Mouse (Mus musculus): ENCODE measurements around the gene Mbnl1. TPM values are rescaled to one million over a fixed set of nuclear protein-coding genes. Genes with fewer than 3 reads are reported as not detected.
A peak's percentile ranks its signal among the peaks of the same experiment; 100 is the strongest.

Mbnl1 gene
- polyA plus RNA-seq, 1 experiment from 2014 or later: 70.0 TPM

- H3K27ac ChIP-seq (replicated peaks; ENCODE audit: low read depth, low read length): no peak overlapping the region
- WGBS: 59% methylated on average over 7 of the region's 7 CpGs
These were observed 143.0 kb downstream of the Mbnl1 start for GRCm38 (mm10) chr3:60615615-60616014.

GRCm38 (mm10) chr3:60616147-60616546 is 143.5 kb downstream of the Mbnl1 start:
- ATAC-seq (ENCODE audit: insufficient number of reproducible peaks, low FRiP score, low TSS enrichment, low read depth): no peak
- H3K4me2 ChIP-seq (ENCODE audit: low read depth, severe bottlenecking): no peak overlapping the region
- H3K4me1 ChIP-seq (ENCODE audit: control insufficient read depth, insufficient read depth, low read length): no peaks in the 10 kb centered on the region

More at GRCm38 (mm10) chr3:60615615-60616014, 143.0 kb downstream of the Mbnl1 start:
- H3K36me3 ChIP-seq (ENCODE audit: control insufficient read depth, insufficient read depth, low read length): no peaks in the 10 kb centered on the region
- no peaks in the 10 kb centered on the region for H3K4me1 ChIP-seq (ENCODE audit: control insufficient read depth, insufficient read depth, low read length)
- H3K9ac ChIP-seq (ENCODE audit: low read length): no peak overlapping the region
- H3K9me3 ChIP-seq (ENCODE audit: control insufficient read depth, low read length): no peaks in the 10 kb centered on the region
- no peaks in the 10 kb centered on the region for H3K27me3 ChIP-seq (ENCODE audit: control insufficient read depth, insufficient read depth, low read length)
- no peak for DNase-seq (ENCODE audit: low spot score)
- H3K4me2 ChIP-seq (ENCODE audit: low read depth, severe bottlenecking): no peak overlapping the region
- no peak overlapping the region for H3K4me3 ChIP-seq (ENCODE audit: low read depth, low read length)
- ATAC-seq (ENCODE audit: insufficient number of reproducible peaks, low FRiP score, low TSS enrichment, low read depth): no peak

GRCm38 (mm10) chr3:60617643-60618042 is 145.0 kb downstream of the Mbnl1 start:
- no peak overlapping the region for H3K4me2 ChIP-seq (ENCODE audit: low read depth, severe bottlenecking)
- DNase-seq (ENCODE audit: low spot score) (no peak), ATAC-seq (ENCODE audit: insufficient number of reproducible peaks, low FRiP score, low TSS enrichment, low read depth) (no peak)
- no peak overlapping the region for H3K27ac ChIP-seq (replicated peaks; ENCODE audit: low read depth, low read length)
- H3K27me3 ChIP-seq (ENCODE audit: control insufficient read depth, insufficient read depth, low read length): no peaks in the 10 kb centered on the region
- no peak overlapping the region for H3K9ac ChIP-seq (ENCODE audit: low read length)
- 75% methylated on average over 1 of the region's 1 CpGs for WGBS
- H3K4me1 ChIP-seq (ENCODE audit: control insufficient read depth, insufficient read depth, low read length): no peaks in the 10 kb centered on the region
- H3K4me3 ChIP-seq (ENCODE audit: low read depth, low read length): no peak overlapping the region
- H3K9me3 ChIP-seq (ENCODE audit: control insufficient read depth, low read length): no peaks in the 10 kb centered on the region
- H3K36me3 ChIP-seq (ENCODE audit: control insufficient read depth, insufficient read depth, low read length): no peaks in the 10 kb centered on the region

More at GRCm38 (mm10) chr3:60616147-60616546, 143.5 kb downstream of the Mbnl1 start:
- Histone ChIP-seq H3K27me3 (ENCODE audit: control insufficient read depth, insufficient read depth, low read length) (no peaks in the 10 kb centered on the region), H3K4me3 (ENCODE audit: low read depth, low read length) (no peak overlapping the region), H3K27ac (replicated peaks; ENCODE audit: low read depth, low read length) (no peak overlapping the region), H3K9ac (ENCODE audit: low read length) (no peak overlapping the region), H3K36me3 (ENCODE audit: control insufficient read depth, insufficient read depth, low read length) (no peaks in the 10 kb centered on the region), H3K9me3 (ENCODE audit: control insufficient read depth, low read length) (no peaks in the 10 kb centered on the region)
- no peak for DNase-seq (ENCODE audit: low spot score)
- 86% methylated on average over 2 of the region's 2 CpGs for WGBS

- ATAC-seq (ENCODE audit: insufficient number of reproducible peaks, low FRiP score, low TSS enrichment, low read depth) (no peak), DNase-seq (ENCODE audit: low spot score) (no peak)
- H3K9ac ChIP-seq (ENCODE audit: low read length): no peak overlapping the region
- WGBS: 81% methylated on average over 2 of the region's 2 CpGs
- no peaks in the 10 kb centered on the region for H3K27me3 ChIP-seq (ENCODE audit: control insufficient read depth, insufficient read depth, low read length)
- H3K36me3 ChIP-seq (ENCODE audit: control insufficient read depth, insufficient read depth, low read length): no peaks in the 10 kb centered on the region
- H3K4me2 ChIP-seq (ENCODE audit: low read depth, severe bottlenecking): no peak overlapping the region
- H3K4me1 ChIP-seq (ENCODE audit: control insufficient read depth, insufficient read depth, low read length): no peaks in the 10 kb centered on the region
- no peaks in the 10 kb centered on the region for H3K9me3 ChIP-seq (ENCODE audit: control insufficient read depth, low read length)
- H3K27ac ChIP-seq (replicated peaks; ENCODE audit: low read depth, low read length): no peak overlapping the region
- H3K4me3 ChIP-seq (ENCODE audit: low read depth, low read length): no peak overlapping the region
These were observed 147.6 kb downstream of the Mbnl1 start for GRCm38 (mm10) chr3:60620236-60620635.

- Histone ChIP-seq H3K4me1 (ENCODE audit: control insufficient read depth, insufficient read depth, low read length) (no peaks in the 10 kb centered on the region), H3K9me3 (ENCODE audit: control insufficient read depth, low read length) (no peaks in the 10 kb centered on the region), H3K9ac (ENCODE audit: low read length) (no peak overlapping the region), H3K36me3 (ENCODE audit: control insufficient read depth, insufficient read depth, low read length) (no peaks in the 10 kb centered on the region), H3K4me3 (ENCODE audit: low read depth, low read length) (no peak overlapping the region), H3K27ac (replicated peaks; ENCODE audit: low read depth, low read length) (no peak overlapping the region), H3K27me3 (ENCODE audit: control insufficient read depth, insufficient read depth, low read length) (no peaks in the 10 kb centered on the region), H3K4me2 (ENCODE audit: low read depth, severe bottlenecking) (no peak overlapping the region)
- no peak for DNase-seq (ENCODE audit: low spot score)
- no peak for ATAC-seq (ENCODE audit: insufficient number of reproducible peaks, low FRiP score, low TSS enrichment, low read depth)
- 89% methylated on average over 2 of the region's 2 CpGs for WGBS
These were observed 158.6 kb downstream of the Mbnl1 start for GRCm38 (mm10) chr3:60631183-60631582.

GRCm38 (mm10) chr3:60631754-60632153 is 159.1 kb downstream of the Mbnl1 start:
- WGBS: 92% methylated on average over 5 of the region's 5 CpGs
- DNase-seq (ENCODE audit: low spot score) (no peak), ATAC-seq (ENCODE audit: insufficient number of reproducible peaks, low FRiP score, low TSS enrichment, low read depth) (0 out of 2 replicates have a peak, but pooled peaks have one; percentile 39)
- no peaks in the 10 kb centered on the region for H3K9me3 ChIP-seq (ENCODE audit: control insufficient read depth, low read length)
- no peak overlapping the region for H3K4me3 ChIP-seq (ENCODE audit: low read depth, low read length)
- no peak overlapping the region for H3K27ac ChIP-seq (replicated peaks; ENCODE audit: low read depth, low read length)
- no peaks in the 10 kb centered on the region for H3K27me3 ChIP-seq (ENCODE audit: control insufficient read depth, insufficient read depth, low read length)
- H3K9ac ChIP-seq (ENCODE audit: low read length): no peak overlapping the region
- no peaks in the 10 kb centered on the region for H3K4me1 ChIP-seq (ENCODE audit: control insufficient read depth, insufficient read depth, low read length)
- H3K4me2 ChIP-seq (ENCODE audit: low read depth, severe bottlenecking): no peak overlapping the region
- no peaks in the 10 kb centered on the region for H3K36me3 ChIP-seq (ENCODE audit: control insufficient read depth, insufficient read depth, low read length)

GRCm38 (mm10) chr3:60632796-60633466 is 160.3 kb downstream of the Mbnl1 start:
- H3K4me3 ChIP-seq (ENCODE audit: low read depth, low read length): no peak overlapping the region
- H3K9ac ChIP-seq (ENCODE audit: low read length): no peak overlapping the region
- H3K9me3 ChIP-seq (ENCODE audit: control insufficient read depth, low read length): no peaks in the 10 kb centered on the region
- no peaks in the 10 kb centered on the region for H3K27me3 ChIP-seq (ENCODE audit: control insufficient read depth, insufficient read depth, low read length)
- 95% methylated on average over 1 of the region's 1 CpGs for WGBS
- no peak overlapping the region for H3K27ac ChIP-seq (replicated peaks; ENCODE audit: low read depth, low read length)
- ATAC-seq (ENCODE audit: insufficient number of reproducible peaks, low FRiP score, low TSS enrichment, low read depth): no peak
- no peaks in the 10 kb centered on the region for H3K36me3 ChIP-seq (ENCODE audit: control insufficient read depth, insufficient read depth, low read length)
- H3K4me2 ChIP-seq (ENCODE audit: low read depth, severe bottlenecking): no peak overlapping the region
- no peaks in the 10 kb centered on the region for H3K4me1 ChIP-seq (ENCODE audit: control insufficient read depth, insufficient read depth, low read length)
- no peak for DNase-seq (ENCODE audit: low spot score)

- WGBS: 79% methylated on average over 3 of the region's 3 CpGs
These were observed 165.9 kb downstream of the Mbnl1 start for GRCm38 (mm10) chr3:60638530-60638929.

GRCm38 (mm10) chr3:60639135-60639534 is 166.5 kb downstream of the Mbnl1 start:
- Histone ChIP-seq H3K4me1 (ENCODE audit: control insufficient read depth, insufficient read depth, low read length) (no peaks in the 10 kb centered on the region), H3K27me3 (ENCODE audit: control insufficient read depth, insufficient read depth, low read length) (no peaks in the 10 kb centered on the region), H3K27ac (replicated peaks; ENCODE audit: low read depth, low read length) (no peak overlapping the region), H3K9me3 (ENCODE audit: control insufficient read depth, low read length) (no peaks in the 10 kb centered on the region), H3K9ac (ENCODE audit: low read length) (no peak overlapping the region), H3K4me2 (ENCODE audit: low read depth, severe bottlenecking) (no peak overlapping the region), H3K36me3 (ENCODE audit: control insufficient read depth, insufficient read depth, low read length) (no peaks in the 10 kb centered on the region), H3K4me3 (ENCODE audit: low read depth, low read length) (no peak overlapping the region)
- ATAC-seq (ENCODE audit: insufficient number of reproducible peaks, low FRiP score, low TSS enrichment, low read depth): no peak
- 71% methylated on average over 5 of the region's 5 CpGs for WGBS
- no peak for DNase-seq (ENCODE audit: low spot score)

More at GRCm38 (mm10) chr3:60638530-60638929, 165.9 kb downstream of the Mbnl1 start:
- no peak overlapping the region for H3K4me3 ChIP-seq (ENCODE audit: low read depth, low read length)
- no peaks in the 10 kb centered on the region for H3K36me3 ChIP-seq (ENCODE audit: control insufficient read depth, insufficient read depth, low read length)
- H3K27me3 ChIP-seq (ENCODE audit: control insufficient read depth, insufficient read depth, low read length): no peaks in the 10 kb centered on the region
- H3K27ac ChIP-seq (replicated peaks; ENCODE audit: low read depth, low read length): no peak overlapping the region
- H3K4me2 ChIP-seq (ENCODE audit: low read depth, severe bottlenecking): no peak overlapping the region
- H3K9me3 ChIP-seq (ENCODE audit: control insufficient read depth, low read length): no peaks in the 10 kb centered on the region
- no peaks in the 10 kb centered on the region for H3K4me1 ChIP-seq (ENCODE audit: control insufficient read depth, insufficient read depth, low read length)
- DNase-seq (ENCODE audit: low spot score) (no peak), ATAC-seq (ENCODE audit: insufficient number of reproducible peaks, low FRiP score, low TSS enrichment, low read depth) (no peak)
- no peak overlapping the region for H3K9ac ChIP-seq (ENCODE audit: low read length)
